Mouse (Mus musculus) left cerebral cortex, adult 8-10 months (tissue): ENCODE results near the gene Ttc7. TPM values are rescaled to one million over a fixed set of nuclear protein-coding genes. Genes with fewer than 3 reads are reported as not detected.
"Not testable (repeated sequence)": the region's sequence is repeated elsewhere in the genome, so short reads cannot be mapped to it uniquely, and the experiment has no call there.

ENCODE experiments used
- DNase-seq, 2 experiments: peaks; one replicate each; pipeline ENCODE4 v3.0.0; 2022; ENCODE audit warnings: low spot score in 2 of 2
- total RNA-seq, 4 experiments: library from RNA; stranded (reverse); gene quantifications; 2 replicates each; pipeline ENCODE4 v1.2.4; 2022

Gene Ttc7
- total RNA-seq, 4 experiments from 2014 or later, result 12.8 to 14.8 (median 13.1) TPM

DNA sequence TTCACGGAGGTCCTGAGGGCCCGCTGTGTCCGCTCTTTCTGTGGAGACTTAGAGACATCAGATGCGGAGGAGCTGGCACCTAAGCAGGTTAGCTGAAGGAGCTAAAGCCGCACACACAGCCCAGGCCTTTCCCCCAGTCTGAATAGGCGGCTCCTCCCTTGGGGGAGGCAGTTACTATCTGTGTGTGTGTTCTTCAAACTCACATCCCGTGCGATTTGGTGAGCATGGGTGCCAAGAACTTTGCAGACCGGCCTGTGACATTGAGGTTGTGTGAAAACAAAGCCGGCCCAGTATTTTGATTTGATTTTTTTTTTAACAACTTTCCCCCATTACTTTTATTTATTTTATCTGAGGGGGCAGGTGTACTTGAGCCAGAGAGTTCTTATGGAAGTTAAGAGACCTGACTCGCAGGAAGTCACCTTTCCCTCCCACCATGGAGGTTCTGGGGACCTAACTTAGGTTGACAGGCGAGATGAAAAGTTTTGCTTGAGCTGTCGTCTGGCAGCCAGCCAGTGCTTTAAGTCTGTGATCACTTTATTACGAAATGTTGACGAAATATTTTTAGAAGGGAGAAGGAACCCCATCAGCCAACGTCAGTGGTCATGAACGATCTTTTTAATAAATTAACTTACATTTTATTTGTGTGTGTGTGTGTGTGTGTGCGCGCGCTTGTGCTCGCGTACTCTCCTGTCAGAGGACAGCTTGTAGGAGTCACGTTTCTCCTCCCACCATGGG lies 3.2 kb downstream of the Ttc7 start:
- DNase-seq, result no peak

DNA sequence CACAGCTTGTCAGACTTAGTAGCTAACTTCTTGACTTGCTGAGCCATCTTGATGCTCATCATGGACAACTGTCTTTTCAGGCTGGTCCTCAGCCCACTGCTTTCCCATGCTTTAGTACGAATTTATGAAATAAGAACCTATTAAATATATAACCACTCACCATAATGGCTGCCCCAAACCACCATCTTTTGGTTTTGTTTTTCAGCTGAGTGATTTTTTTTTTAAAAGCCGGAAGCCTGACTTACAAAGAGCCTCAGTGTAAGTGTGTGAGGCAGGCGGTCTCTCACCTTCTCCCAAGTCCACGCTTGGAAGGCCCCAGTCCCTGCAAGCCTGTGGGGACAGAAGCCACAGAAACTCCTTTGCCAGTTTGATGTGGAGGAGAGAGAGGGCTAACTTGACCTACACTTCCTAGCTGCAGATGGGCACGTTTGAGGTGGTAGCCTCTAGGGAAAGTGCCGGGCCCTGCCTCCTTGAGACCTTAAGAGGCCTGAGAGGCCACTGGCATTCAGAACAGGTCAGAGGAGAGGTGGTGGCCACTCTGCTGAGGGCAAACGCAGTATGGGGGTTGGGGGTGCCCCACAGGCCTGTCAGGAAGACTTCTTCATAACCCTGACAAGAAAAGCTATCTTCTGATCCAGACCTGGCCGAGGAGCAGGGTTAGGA lies 3.9 kb downstream of the Ttc7 start:
- DNase-seq, result no peak

DNA sequence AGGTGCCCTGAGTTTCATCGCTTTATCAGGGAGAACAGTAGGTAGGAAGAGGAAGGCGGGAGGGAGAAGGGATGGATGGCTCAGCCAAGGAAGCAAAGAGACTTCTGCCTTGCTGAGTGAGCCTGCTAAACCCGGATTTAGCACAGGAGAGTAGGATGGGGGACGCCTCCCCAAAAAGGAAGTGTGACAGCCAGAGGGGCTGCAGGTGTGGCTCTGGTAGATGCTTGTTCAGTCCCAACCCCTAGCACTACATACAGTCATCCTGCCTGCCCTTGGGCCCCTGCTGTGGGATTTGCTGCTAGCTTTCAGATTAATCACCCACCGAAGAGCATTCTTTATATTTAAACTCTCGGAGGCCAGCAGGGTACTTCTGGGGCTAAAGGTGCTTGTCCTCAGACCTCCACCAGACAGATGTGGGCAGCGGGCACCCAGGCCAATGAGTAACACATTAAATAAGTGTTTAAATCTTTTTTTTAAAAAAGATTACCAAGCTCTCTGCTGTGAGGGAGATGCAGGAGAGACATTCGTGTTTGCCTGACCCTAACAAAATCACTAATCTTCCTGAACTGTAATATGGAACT lies 4.6 kb downstream of the Ttc7 start:
- DNase-seq, result no peak

GRCm38 (mm10) chr17:87288131-87288530 lies 5.4 kb downstream of the Ttc7 start:
- no peak for DNase-seq

DNA sequence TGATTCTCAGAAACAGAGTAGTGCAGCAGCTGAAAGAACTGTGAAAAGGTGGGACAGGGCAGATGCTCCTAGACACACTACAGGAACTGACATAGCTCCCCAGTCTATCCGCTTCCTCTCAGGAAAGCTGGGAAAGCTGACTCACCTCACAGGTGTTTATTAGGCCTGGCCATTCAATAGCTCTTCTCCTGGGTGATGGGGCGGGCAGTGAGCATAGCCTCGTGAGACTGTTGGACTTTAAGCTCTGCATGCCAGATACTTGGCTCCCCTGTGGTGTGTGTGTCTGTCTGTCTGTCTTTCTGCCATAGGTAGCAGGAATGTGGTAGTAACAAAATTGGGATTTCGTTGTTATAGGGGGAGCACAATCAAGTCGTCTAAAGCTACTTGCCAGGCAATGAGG lies 6.7 kb downstream of the Ttc7 start:
- DNase-seq, result no peak

DNA sequence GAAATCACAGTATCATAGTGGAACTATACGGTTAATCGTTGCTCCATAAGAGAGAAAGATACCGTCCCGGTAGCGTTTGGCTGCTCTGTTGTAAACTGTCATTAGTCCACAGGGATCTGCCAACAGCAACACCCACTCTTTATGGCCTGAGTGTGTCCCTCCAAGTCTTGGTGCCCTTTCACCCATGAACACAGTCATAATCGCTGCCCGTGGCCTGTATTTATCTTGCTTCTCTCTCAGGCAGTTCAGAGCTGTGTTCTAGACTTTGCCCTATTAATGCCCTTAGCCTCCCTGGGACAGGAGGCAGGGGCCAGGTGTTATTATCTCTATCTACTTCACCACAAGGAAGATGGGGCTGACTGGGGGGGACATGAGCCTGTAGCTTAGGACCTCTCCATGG lies 8.4 kb downstream of the Ttc7 start:
- no peak for DNase-seq

DNA sequence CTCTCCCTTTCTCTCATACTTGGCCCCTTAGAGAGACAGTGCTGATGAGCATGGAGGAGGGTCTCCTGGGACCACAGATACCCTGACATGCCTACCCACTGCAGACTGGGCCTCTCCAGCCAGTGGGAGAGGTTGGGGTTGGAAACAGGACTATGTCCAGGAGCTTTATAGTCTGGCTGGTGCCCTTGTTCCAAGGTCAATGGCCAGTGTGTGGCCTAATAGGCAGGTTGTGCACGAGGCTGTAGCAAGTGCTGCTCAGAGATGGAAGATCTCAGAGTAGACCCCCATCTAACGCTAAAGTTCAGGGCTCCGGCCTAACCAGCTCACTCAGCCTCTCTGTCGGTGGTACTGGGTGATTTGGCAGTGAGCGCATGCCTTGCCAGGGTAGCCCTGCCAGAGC lies 9.1 kb downstream of the Ttc7 start:
- no peak for DNase-seq

DNA sequence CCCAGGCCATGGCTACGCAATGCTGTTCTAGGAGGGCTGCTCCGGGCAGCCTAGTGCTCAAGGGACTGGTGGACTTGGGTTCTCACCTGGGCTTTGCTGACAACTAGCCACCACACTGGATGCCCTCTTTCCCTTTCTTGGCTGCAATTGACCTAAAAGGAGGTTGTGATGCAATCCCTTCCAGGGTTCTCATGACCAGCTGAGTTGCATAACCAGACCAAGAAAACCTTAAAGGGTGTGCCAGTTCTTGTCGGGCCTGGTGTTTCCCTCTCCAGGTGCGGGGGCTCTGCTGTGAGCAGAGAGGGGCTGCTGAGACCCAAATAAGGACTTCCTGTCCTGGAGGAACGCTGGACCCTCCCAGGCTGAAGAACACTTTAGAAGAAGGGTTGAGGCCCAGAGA lies 10.4 kb downstream of the Ttc7 start:
- no peak for DNase-seq

- no peak for DNase-seq
Measured at GRCm38 (mm10) chr17:87295738-87296137, 13.1 kb downstream of the Ttc7 start.

DNA sequence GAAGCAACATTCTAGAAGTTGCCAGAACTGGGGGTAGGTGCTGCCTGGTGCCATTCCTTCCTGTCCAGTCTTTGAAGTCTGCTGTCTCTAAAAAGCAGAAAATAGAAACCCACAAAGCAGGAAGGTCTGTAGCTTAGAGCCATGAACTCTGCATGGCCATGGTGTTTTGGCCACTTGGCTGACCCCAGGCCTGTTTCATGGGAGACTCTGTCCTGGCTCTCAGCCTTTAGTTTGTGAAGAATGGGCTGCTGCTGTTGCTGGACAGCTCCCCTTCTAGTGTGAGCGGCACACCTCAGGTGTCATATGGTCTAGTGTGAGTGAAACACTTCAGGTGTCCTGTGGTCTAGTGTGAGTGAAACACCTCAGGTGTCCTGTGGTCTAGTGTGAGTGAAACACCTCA lies 14.0 kb downstream of the Ttc7 start:
- DNase-seq, result not testable (repeated sequence)

GRCm38 (mm10) chr17:87298944-87299343 lies 16.3 kb downstream of the Ttc7 start:
- DNase-seq, result no peak

GRCm38 (mm10) chr17:87300340-87300739 lies 17.7 kb downstream of the Ttc7 start:
- DNase-seq, result no peak

DNA sequence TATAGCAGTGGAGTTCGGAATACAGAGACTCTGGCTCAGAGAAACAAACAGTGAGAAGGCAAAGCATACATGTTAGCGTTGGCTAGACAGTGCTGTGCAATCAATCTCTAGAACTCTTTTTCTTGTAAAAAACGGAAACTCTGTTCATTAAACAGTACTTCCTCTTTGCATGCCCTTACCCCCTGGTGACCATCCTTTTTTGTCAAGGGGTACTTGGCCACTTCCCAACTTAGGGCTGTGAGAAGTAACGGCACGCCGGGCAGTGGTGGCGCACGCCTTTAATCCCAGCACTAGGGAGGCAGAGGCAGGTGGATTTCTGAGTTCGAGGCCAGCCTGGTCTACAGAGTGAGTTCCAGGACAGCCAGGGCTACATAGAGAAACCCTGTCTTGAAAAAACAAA lies 18.9 kb downstream of the Ttc7 start:
- not testable (repeated sequence) for DNase-seq

GRCm38 (mm10) chr17:87302014-87302794 lies 19.5 kb downstream of the Ttc7 start:
- DNase-seq, result no peak

DNA sequence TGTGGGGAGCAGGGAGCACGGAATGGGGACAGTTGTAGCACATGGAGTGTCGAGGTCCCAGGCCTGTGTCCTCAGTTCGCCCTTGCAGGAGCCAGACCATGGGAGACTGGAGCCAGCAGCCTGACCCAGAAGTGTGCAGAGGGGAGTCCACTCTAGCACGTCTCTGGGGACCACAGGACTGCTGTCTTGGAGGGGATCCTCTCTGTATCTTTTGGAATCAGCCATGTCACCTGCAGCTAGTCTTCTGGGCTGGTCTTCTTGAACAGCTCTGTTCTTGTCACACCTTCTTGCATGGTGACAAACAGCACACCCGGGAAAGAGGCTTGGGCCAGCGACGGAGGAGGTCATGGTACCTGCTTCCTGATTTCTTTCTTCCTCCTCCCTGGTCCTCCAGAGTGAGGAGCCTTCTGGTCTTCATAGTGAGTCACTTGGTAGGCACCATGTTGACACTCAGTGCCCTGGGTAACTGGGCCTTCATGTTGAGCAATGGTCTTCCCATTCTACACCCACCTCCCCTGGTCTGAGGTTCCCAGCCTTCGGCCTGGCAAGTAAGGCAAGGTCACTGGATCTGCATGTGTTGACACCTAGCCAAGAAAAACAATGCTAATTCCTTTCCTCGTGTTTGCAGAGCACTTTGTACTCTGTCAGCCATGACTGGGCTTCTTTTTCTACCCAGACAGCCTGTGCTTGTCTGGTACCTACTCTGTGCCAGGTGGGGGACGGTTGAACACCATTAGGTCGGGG lies 21.6 kb downstream of the Ttc7 start:
- no peak for DNase-seq

GRCm38 (mm10) chr17:87305065-87305464 lies 22.4 kb downstream of the Ttc7 start:
- no peak for DNase-seq

DNA sequence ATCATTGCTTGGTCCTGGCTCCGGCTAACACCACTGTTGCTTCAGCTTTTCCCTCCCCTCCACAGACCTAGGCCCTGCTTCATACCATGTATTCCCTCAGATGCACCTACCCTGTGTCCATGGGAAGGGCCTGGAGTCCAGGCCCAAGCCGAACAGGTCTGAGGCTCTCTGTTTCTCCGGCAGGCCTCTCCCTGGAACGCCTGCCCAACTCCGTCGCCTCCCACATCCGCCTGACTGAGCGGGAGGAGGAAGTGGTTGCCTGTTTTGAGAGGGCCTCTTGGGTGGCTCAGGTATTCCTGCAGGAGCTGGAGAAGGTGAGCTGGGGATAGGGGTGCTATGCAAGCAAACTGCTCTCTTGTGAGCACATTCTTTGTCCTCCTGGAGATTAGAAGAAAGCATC lies 24.1 kb downstream of the Ttc7 start:
- no peak for DNase-seq

DNA sequence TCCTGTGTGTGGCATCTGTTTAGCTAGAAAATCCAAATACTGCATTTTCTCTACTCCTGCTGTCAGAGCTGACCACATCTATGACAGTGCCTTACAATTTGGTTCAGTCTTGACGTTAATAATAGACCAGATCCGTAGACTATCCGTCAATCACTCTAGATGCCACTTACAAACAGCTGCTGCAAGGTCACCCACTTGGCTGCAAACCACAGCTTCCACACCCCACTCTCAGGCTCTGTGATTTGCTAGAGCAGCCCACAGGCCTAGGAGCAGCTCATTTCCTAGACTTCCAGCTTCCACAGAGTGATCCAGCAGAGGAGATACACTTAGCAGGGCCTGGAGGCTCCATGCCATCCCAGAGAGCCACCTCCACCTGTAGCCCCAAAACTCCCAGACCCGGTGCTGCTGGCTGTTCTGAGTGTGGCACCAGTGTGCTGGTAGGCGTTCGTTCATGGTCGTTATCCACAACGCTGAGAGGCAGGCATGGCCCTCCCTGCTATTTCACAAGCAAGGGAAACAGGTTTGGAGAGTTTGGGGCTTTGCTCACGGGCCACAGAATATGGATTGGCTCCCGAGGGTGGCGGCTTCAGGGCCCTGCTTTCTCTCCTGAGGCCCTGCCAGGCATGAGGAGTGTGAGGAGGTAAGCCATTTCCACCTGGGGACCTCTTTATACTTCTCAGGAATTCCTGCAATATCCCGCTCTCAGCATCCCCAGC lies 26.5 kb downstream of the Ttc7 start:
- DNase-seq, result no peak

GRCm38 (mm10) chr17:87310497-87310896 lies 27.8 kb downstream of the Ttc7 start:
- no peak for DNase-seq

- DNase-seq, result no peak
Measured at GRCm38 (mm10) chr17:87312351-87312750, 29.7 kb downstream of the Ttc7 start.
